In genomic region chr19:45984379-45984778, GRCm38 (mm10) we compare ENCODE assay signal across 14 mouse cellular contexts.
"Had no signal": no experiment of that assay in that cellular context is flagged by ENCODE, and none has a peak within 500 bp of the region (broad histone marks: within the 10 kb centered on the region; RNA-seq: fewer than 3 reads in every experiment).

No protein-coding gene starts in this region.

- H3K27me3 ChIP-seq: liver, embryonic 12.5 days; lung, embryonic 15.5 days; neural tube, embryonic 12.5 days had no signal

- H3K4me1 ChIP-seq: limb, embryonic 10.5 days; liver, embryonic 12.5 days; lung, embryonic 15.5 days; midbrain, embryonic 10.5 days; neural tube, embryonic 12.5 days had no signal

- ATAC-seq: intestine, embryonic 16.5 days; liver, embryonic 12.5 days had no signal

- H3K4me3 ChIP-seq: left cerebral cortex, adult 2 months; limb, embryonic 10.5 days; liver, embryonic 12.5 days; lung, embryonic 15.5 days; midbrain, embryonic 10.5 days; neural tube, embryonic 12.5 days had no signal

- H3K36me3 ChIP-seq: liver, embryonic 12.5 days; lung, embryonic 15.5 days had no signal

- H3K27ac ChIP-seq: left cerebral cortex, adult 2 months; limb, embryonic 10.5 days; liver, embryonic 12.5 days; lung, embryonic 15.5 days; midbrain, embryonic 10.5 days; neural tube, embryonic 12.5 days had no signal

- H3K4me2 ChIP-seq: liver, embryonic 12.5 days; lung, embryonic 15.5 days; neural tube, embryonic 12.5 days had no signal

- DNase-seq: kidney, adult 9 months; kidney, postnatal 14 days; lung, postnatal 14 days; midbrain, embryonic 14.5 days; right cerebral cortex, postnatal 4 days; thymus, adult 18-20 months; thymus, postnatal 14 days had no signal

- H3K9me3 ChIP-seq: limb, embryonic 10.5 days; liver, embryonic 12.5 days; lung, embryonic 15.5 days; midbrain, embryonic 10.5 days; neural tube, embryonic 12.5 days had no signal

- H3K9ac ChIP-seq: liver, embryonic 12.5 days; lung, embryonic 15.5 days; neural tube, embryonic 12.5 days had no signal
